Mouse (Mus musculus) cerebellum, adult 18-20 months (tissue): ENCODE measurements around the gene Nrg3.
"Not testable (repeated sequence)": the region's sequence is repeated elsewhere in the genome, so short reads cannot be mapped to it uniquely, and the experiment has no call there.

Experiments used
- DNase-seq, 2 experiments: peaks; one replicate each; pipeline ENCODE4 v3.0.0; 2021

Nrg3 gene

GRCm38 (mm10) chr14:38597735-38598134 lies 875.2 kb downstream of the Nrg3 start:
- DNase-seq, result no peak

- no peak for DNase-seq
These were observed 878.6 kb downstream of the Nrg3 start for GRCm38 (mm10) chr14:38594297-38594696.

GRCm38 (mm10) chr14:38576796-38577195 lies 896.1 kb downstream of the Nrg3 start:
- DNase-seq, result no peak

- DNase-seq, result no peak
These were observed 904.7 kb downstream of the Nrg3 start for GRCm38 (mm10) chr14:38568184-38568583.

- no peak for DNase-seq
These were observed 906.7 kb downstream of the Nrg3 start for GRCm38 (mm10) chr14:38566182-38566581.

GRCm38 (mm10) chr14:38554636-38555035 lies 918.3 kb downstream of the Nrg3 start:
- DNase-seq, result no peak

- no peak for DNase-seq
These were observed 925.6 kb downstream of the Nrg3 start for GRCm38 (mm10) chr14:38547257-38547656.

GRCm38 (mm10) chr14:38535181-38535580 lies 937.7 kb downstream of the Nrg3 start:
- DNase-seq, result no peak

GRCm38 (mm10) chr14:38533495-38533894 lies 939.4 kb downstream of the Nrg3 start:
- no peak for DNase-seq

- DNase-seq, result no peak
These were observed 956.7 kb downstream of the Nrg3 start for GRCm38 (mm10) chr14:38516232-38516631.

- DNase-seq, result no peak
These were observed 963.9 kb downstream of the Nrg3 start for GRCm38 (mm10) chr14:38509016-38509415.

GRCm38 (mm10) chr14:38494970-38495369 lies 977.9 kb downstream of the Nrg3 start:
- DNase-seq, result no peak

GRCm38 (mm10) chr14:38447086-38447485 lies 1025.8 kb downstream of the Nrg3 start:
- DNase-seq, result no peak

GRCm38 (mm10) chr14:38444788-38445187 lies 1028.1 kb downstream of the Nrg3 start:
- DNase-seq, result no peak

- DNase-seq, result no peak
These were observed 1038.9 kb downstream of the Nrg3 start for GRCm38 (mm10) chr14:38433793-38434589.

- DNase-seq, result no peak
These were observed 1098.2 kb downstream of the Nrg3 start for GRCm38 (mm10) chr14:38374660-38375059.

GRCm38 (mm10) chr14:38340967-38341366 lies 1131.9 kb downstream of the Nrg3 start:
- no peak for DNase-seq

- DNase-seq, result not testable (repeated sequence)
These were observed 1150.0 kb downstream of the Nrg3 start for GRCm38 (mm10) chr14:38322841-38323240.

GRCm38 (mm10) chr14:38320619-38321340 lies 1152.1 kb downstream of the Nrg3 start:
- no peak for DNase-seq
